Mouse (Mus musculus) midbrain, postnatal 0 days (tissue): ENCODE measurements at regions not wholly inside any gene's neighbourhood (a gene's known extent, or its start where the extent isn't known, plus 50 kb on each side); places are given as distances from the start of the nearest gene placed in this dataset.

Experiments used
- ATAC-seq: fragments of 200-750 bp; cut with Nextera tagmentation; 2 replicates; pipeline ENCODE4 v1.8.0; 2017; ENCODE audit warnings: moderate number of reproducible peaks, mild to moderate bottlenecking, moderate TSS enrichment, moderate library complexity; ENCODE audit not compliant: low FRiP score
- DNase-seq: peaks from one replicate; pipeline ENCODE4 v3.0.0-alpha.2; 2015; ENCODE audit warnings: low spot score
- H3K27ac ChIP-seq: fragments of 300-500 bp; sonication (generic); 2 replicates; pipeline ENCODE4 v1.5.1; 2014; ENCODE audit warnings: low read depth, mild to moderate bottlenecking, low read length, mixed read lengths
- H3K27me3 ChIP-seq: fragments of 300-500 bp; sonication (generic); 2 replicates; pipeline ENCODE4 v1.6.1; 2014; ENCODE audit warnings: low read length, control low read depth, mixed read lengths; ENCODE audit not compliant: insufficient read depth
- H3K36me3 ChIP-seq: fragments of 300-500 bp; sonication (generic); 2 replicates; pipeline ENCODE4 v1.6.1; 2014; ENCODE audit warnings: low read length, control low read depth, mixed read lengths; ENCODE audit not compliant: insufficient read depth
- H3K4me1 ChIP-seq: fragments of 300-500 bp; sonication (generic); 2 replicates; pipeline ENCODE4 v1.6.1; 2014; ENCODE audit warnings: mild to moderate bottlenecking, control low read depth, antibody characterized with exemption, low read length, mixed read lengths; ENCODE audit not compliant: insufficient read depth
- H3K4me2 ChIP-seq: fragments of 300-500 bp; sonication (generic); 2 replicates; pipeline ENCODE4 v1.6.1; 2014; ENCODE audit warnings: low read depth, mild to moderate bottlenecking, low read length, mixed read lengths; ENCODE audit not compliant: poor library complexity, severe bottlenecking
- H3K4me3 ChIP-seq: fragments of 300-500 bp; sonication (generic); 2 replicates; pipeline ENCODE4 v1.5.1; 2014; ENCODE audit warnings: low read depth, mild to moderate bottlenecking, low read length, moderate library complexity
- H3K9ac ChIP-seq: fragments of 300-500 bp; sonication (generic); replicated peaks from 2 replicates; pipeline ENCODE4 v1.6.1; 2014; ENCODE audit warnings: mild to moderate bottlenecking, low read length, moderate library complexity, mixed read lengths; ENCODE audit not compliant: poor library complexity, severe bottlenecking
- H3K9me3 ChIP-seq: fragments of 300-500 bp; sonication (generic); 2 replicates; pipeline ENCODE4 v1.6.1; 2016; ENCODE audit warnings: low read length, control low read depth
- CTCF ChIP-seq: IDR thresholded peaks from 2 replicates; pipeline ENCODE4 v1.5.1; 2016; ENCODE audit warnings: antibody characterized with exemption, mild to moderate bottlenecking
- WGBS: fragments of 180-500 bp; shearing (Covaris S2); extraction: QIAGEN DNeasy Blood & Tissue Kit; methylation state at CpG from one replicate; pipeline ENCODE4 v1.1.7; 2014; 5-methylcytosine and 5-hydroxymethylcytosine counted together

GRCm38 (mm10) chr11:31736086-31736485 is 64.4 kb upstream of the Bod1 start:
- ATAC-seq (no peak), DNase-seq (no peak)
- Histone ChIP-seq H3K4me3 (no peak overlapping the region), H3K9me3 (no peaks in the 10 kb centered on the region), H3K27ac (no peak overlapping the region), H3K27me3 (no peaks in the 10 kb centered on the region), H3K4me2 (no peak overlapping the region), H3K4me1 (peaks cover 4% of the 10 kb centered on the region; the same call in 1 of the 2 replicates), H3K9ac (no peak overlapping the region), H3K36me3 (no peaks in the 10 kb centered on the region)
- TF ChIP-seq CTCF = no peak

- TF ChIP-seq CTCF = no peak
- Histone ChIP-seq H3K36me3 (no peaks in the 10 kb centered on the region), H3K9me3 (no peaks in the 10 kb centered on the region), H3K4me3 (no peak overlapping the region), H3K27ac (no peak overlapping the region), H3K9ac (no peak overlapping the region), H3K4me1 (peaks cover 4% of the 10 kb centered on the region; the same call in 1 of the 2 replicates), H3K4me2 (no peak overlapping the region), H3K27me3 (no peaks in the 10 kb centered on the region)
- DNase-seq (no peak), ATAC-seq (no peak)
- 89% methylated on average over 4 of the region's 4 CpGs for WGBS
Measured at GRCm38 (mm10) chr11:31736556-31737089, 64.9 kb upstream of the Bod1 start.

GRCm38 (mm10) chr11:31738148-31739021 is 66.7 kb upstream of the Bod1 start:
- H3K4me1 ChIP-seq = peaks cover 4% of the 10 kb centered on the region; the same call in 1 of the 2 replicates
- no peaks in the 10 kb centered on the region for H3K9me3 ChIP-seq
- 91% methylated on average over 5 of the region's 5 CpGs for whole genome bisulfite sequencing
- H3K4me2 ChIP-seq = no peak overlapping the region
- no peaks in the 10 kb centered on the region for H3K36me3 ChIP-seq
- H3K4me3 ChIP-seq = no peak overlapping the region
- H3K9ac ChIP-seq = no peak overlapping the region
- TF ChIP-seq CTCF = no peak
- H3K27me3 ChIP-seq = no peaks in the 10 kb centered on the region
- H3K27ac ChIP-seq = no peak overlapping the region
- ATAC-seq (no peak), DNase-seq (no peak)

GRCm38 (mm10) chr11:31740409-31740808 is 68.7 kb upstream of the Bod1 start:
- H3K9me3 ChIP-seq = no peaks in the 10 kb centered on the region
- ATAC-seq (no peak), DNase-seq (no peak)
- H3K4me2 ChIP-seq = no peak overlapping the region
- H3K36me3 ChIP-seq = no peaks in the 10 kb centered on the region
- H3K4me1 ChIP-seq = 0 out of 2 replicates have a peak, but pooled peaks cover under 1% of the 10 kb centered on the region
- no peaks in the 10 kb centered on the region for H3K27me3 ChIP-seq
- TF ChIP-seq CTCF = no peak
- 81% methylated on average over 5 of the region's 5 CpGs for WGBS
- no peak overlapping the region for H3K27ac ChIP-seq
- no peak overlapping the region for H3K9ac ChIP-seq
- no peak overlapping the region for H3K4me3 ChIP-seq

- no peak overlapping the region for H3K9ac ChIP-seq
Measured at GRCm38 (mm10) chr11:31742160-31742559, 70.5 kb upstream of the Bod1 start.

More at GRCm38 (mm10) chr11:31742160-31742559, 70.5 kb upstream of the Bod1 start:
- Histone ChIP-seq H3K4me2 (no peak overlapping the region), H3K27ac (no peak overlapping the region), H3K4me3 (no peak overlapping the region), H3K36me3 (no peaks in the 10 kb centered on the region), H3K27me3 (no peaks in the 10 kb centered on the region), H3K9me3 (no peaks in the 10 kb centered on the region), H3K4me1 (0 out of 2 replicates have a peak, but pooled peaks cover 2% of the 10 kb centered on the region)
- ATAC-seq (no peak), DNase-seq (no peak)
- 22% methylated on average over 1 of the region's 1 CpGs for WGBS
- no peak for TF ChIP-seq CTCF
